Mouse (Mus musculus): ENCODE measurements around the gene Lrriq3. TPM values are rescaled to one million over a fixed set of nuclear protein-coding genes. Genes with fewer than 3 reads are reported as not detected.

Lrriq3 gene
- polyA plus RNA-seq, 1 experiment from 2014 or later, result 1.1 TPM

- DNase-seq (ENCODE audit: low spot score), result no peak
- H3K4me3 ChIP-seq, result no peak overlapping the region
- 90% methylated on average over 5 of the region's 5 CpGs for WGBS
Measured at GRCm38 (mm10) chr3:155137737-155138136, 44.5 kb downstream of the Lrriq3 start.

GRCm38 (mm10) chr3:155141047-155141446 is 47.8 kb downstream of the Lrriq3 start:
- Histone ChIP-seq H3K9me3 (no peaks in the 10 kb centered on the region), H3K36me3 (replicated peaks) (no peaks in the 10 kb centered on the region), H3K27me3 (replicated peaks; ENCODE audit: low read depth, poor library complexity, severe bottlenecking) (no peaks in the 10 kb centered on the region), H3K4me3 (no peak overlapping the region), H3K4me1 (no peaks in the 10 kb centered on the region), H3K27ac (replicated peaks) (no peak overlapping the region)
- WGBS, result 95% methylated on average over 11 of the region's 11 CpGs
- no peak for DNase-seq (ENCODE audit: low spot score)

More at GRCm38 (mm10) chr3:155137737-155138136, 44.5 kb downstream of the Lrriq3 start:
- Histone ChIP-seq H3K4me1 (no peaks in the 10 kb centered on the region), H3K27me3 (replicated peaks; ENCODE audit: low read depth, poor library complexity, severe bottlenecking) (no peaks in the 10 kb centered on the region), H3K9me3 (no peaks in the 10 kb centered on the region), H3K27ac (replicated peaks) (no peak overlapping the region), H3K36me3 (replicated peaks) (no peaks in the 10 kb centered on the region)

- Histone ChIP-seq H3K4me1 (no peaks in the 10 kb centered on the region), H3K27ac (replicated peaks) (no peak overlapping the region), H3K9me3 (no peaks in the 10 kb centered on the region), H3K4me3 (no peak overlapping the region), H3K36me3 (replicated peaks) (no peaks in the 10 kb centered on the region), H3K27me3 (replicated peaks; ENCODE audit: low read depth, poor library complexity, severe bottlenecking) (no peaks in the 10 kb centered on the region)
- 80% methylated on average over 1 of the region's 1 CpGs for WGBS
- DNase-seq (ENCODE audit: low spot score), result no peak
Measured at GRCm38 (mm10) chr3:155144368-155144767, 51.1 kb downstream of the Lrriq3 start.

DNA sequence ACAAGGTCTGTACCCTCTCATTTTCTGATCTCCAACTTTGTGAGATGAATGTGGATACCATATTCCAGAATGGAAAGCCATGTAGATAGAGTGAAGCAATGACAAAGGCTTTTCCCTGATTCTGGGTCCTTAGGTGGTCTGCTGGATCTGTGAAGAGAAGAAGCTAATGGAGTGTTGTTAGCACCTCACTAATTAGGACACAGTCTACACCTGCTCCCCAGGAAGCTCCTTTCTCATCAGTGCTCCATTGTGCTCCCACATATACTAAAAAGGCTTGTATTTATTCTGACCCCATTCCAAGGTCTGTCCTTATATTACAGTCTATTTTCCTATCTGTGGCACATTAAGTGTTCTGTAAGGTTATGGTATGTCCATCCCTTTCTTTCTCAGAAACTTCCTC is 68.6 kb downstream of the Lrriq3 start:
- DNase-seq (ENCODE audit: low spot score), result no peak
- H3K36me3 ChIP-seq (replicated peaks), result no peaks in the 10 kb centered on the region
- no peak overlapping the region for H3K4me3 ChIP-seq
- no peaks in the 10 kb centered on the region for H3K4me1 ChIP-seq
- H3K27me3 ChIP-seq (replicated peaks; ENCODE audit: low read depth, poor library complexity, severe bottlenecking), result no peaks in the 10 kb centered on the region
- no peaks in the 10 kb centered on the region for H3K9me3 ChIP-seq
- H3K27ac ChIP-seq (replicated peaks), result no peak overlapping the region

DNA sequence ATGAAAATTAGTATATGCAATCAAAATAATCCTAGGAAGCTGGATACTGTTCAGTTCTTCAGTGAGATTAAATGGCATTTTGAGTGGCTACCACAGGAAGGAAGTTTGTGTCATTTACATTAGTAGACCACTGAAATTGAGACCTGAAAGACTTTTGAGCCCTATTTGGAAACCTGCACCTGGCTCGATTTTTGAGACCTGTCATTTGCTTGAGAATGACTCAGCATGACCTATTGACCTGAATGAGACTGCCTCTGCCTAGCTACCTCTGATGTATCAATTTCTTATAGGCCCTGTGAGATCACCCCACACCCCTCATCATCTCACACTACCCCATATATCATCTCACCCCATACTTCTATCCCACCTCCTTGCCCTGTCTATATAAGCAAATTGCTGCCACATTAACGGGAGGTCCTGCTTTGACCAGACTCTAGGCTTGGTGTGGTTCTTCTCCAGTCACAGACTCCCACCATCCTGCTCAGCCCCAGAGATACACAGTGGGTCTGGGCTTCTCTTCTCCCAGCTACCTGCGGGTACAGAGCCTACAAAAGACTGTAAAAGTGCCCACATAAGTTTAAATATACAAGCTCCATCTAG is 87.2 kb downstream of the Lrriq3 start:
- Histone ChIP-seq H3K4me3 (no peak overlapping the region), H3K36me3 (replicated peaks) (no peaks in the 10 kb centered on the region), H3K4me1 (no peaks in the 10 kb centered on the region), H3K27ac (replicated peaks) (no peak overlapping the region), H3K27me3 (replicated peaks; ENCODE audit: low read depth, poor library complexity, severe bottlenecking) (no peaks in the 10 kb centered on the region), H3K9me3 (no peaks in the 10 kb centered on the region)
- DNase-seq (ENCODE audit: low spot score), result no peak
- 75% methylated on average over 3 of the region's 3 CpGs for WGBS

DNA sequence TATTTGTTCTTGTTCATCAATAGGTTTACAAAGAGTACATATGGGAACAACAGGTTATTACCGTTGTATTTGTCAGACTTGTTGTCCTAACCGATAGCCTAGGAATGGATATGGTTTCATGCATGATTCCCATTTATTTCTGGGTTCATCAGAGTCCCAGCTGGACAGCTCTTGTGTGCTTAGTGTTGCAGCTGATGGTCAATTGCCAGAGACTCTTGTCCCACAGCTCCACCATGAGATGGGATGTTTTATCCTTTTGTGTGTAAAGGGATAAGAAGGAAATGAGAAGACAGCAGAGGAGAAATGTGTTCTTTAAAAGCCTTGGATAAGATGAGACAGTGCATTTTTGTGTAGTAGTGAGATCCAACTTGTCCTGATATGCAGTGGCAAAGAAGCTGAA is 93.2 kb downstream of the Lrriq3 start:
- WGBS, result 81% methylated on average over 2 of the region's 2 CpGs

GRCm38 (mm10) chr3:155188857-155189256 is 95.6 kb downstream of the Lrriq3 start:
- no peaks in the 10 kb centered on the region for H3K27me3 ChIP-seq (replicated peaks; ENCODE audit: low read depth, poor library complexity, severe bottlenecking)
- WGBS, result 80% methylated on average over 2 of the region's 2 CpGs
- DNase-seq (ENCODE audit: low spot score), result no peak
- H3K4me3 ChIP-seq, result no peak overlapping the region
- no peaks in the 10 kb centered on the region for H3K9me3 ChIP-seq
- H3K4me1 ChIP-seq, result no peaks in the 10 kb centered on the region
- H3K36me3 ChIP-seq (replicated peaks), result no peaks in the 10 kb centered on the region
- H3K27ac ChIP-seq (replicated peaks), result no peak overlapping the region

More for the DNA sequence above, 93.2 kb downstream of the Lrriq3 start:
- DNase-seq (ENCODE audit: low spot score), result no peak
- Histone ChIP-seq H3K27ac (replicated peaks) (no peak overlapping the region), H3K4me3 (no peak overlapping the region), H3K9me3 (no peaks in the 10 kb centered on the region), H3K27me3 (replicated peaks; ENCODE audit: low read depth, poor library complexity, severe bottlenecking) (no peaks in the 10 kb centered on the region), H3K4me1 (no peaks in the 10 kb centered on the region), H3K36me3 (replicated peaks) (no peaks in the 10 kb centered on the region)

- Histone ChIP-seq H3K4me1 (no peaks in the 10 kb centered on the region), H3K27me3 (replicated peaks; ENCODE audit: low read depth, poor library complexity, severe bottlenecking) (no peaks in the 10 kb centered on the region), H3K9me3 (no peaks in the 10 kb centered on the region), H3K4me3 (no peak overlapping the region), H3K36me3 (replicated peaks) (no peaks in the 10 kb centered on the region), H3K27ac (replicated peaks) (no peak overlapping the region)
- 10% methylated on average over 1 of the region's 1 CpGs for WGBS
- DNase-seq (ENCODE audit: low spot score), result no peak
Measured at GRCm38 (mm10) chr3:155234919-155235318, 141.7 kb downstream of the Lrriq3 start.

GRCm38 (mm10) chr3:155235502-155235901 is 142.3 kb downstream of the Lrriq3 start:
- Histone ChIP-seq H3K4me3 (no peak overlapping the region), H3K4me1 (no peaks in the 10 kb centered on the region), H3K9me3 (no peaks in the 10 kb centered on the region), H3K36me3 (replicated peaks) (no peaks in the 10 kb centered on the region), H3K27ac (replicated peaks) (no peak overlapping the region), H3K27me3 (replicated peaks; ENCODE audit: low read depth, poor library complexity, severe bottlenecking) (no peaks in the 10 kb centered on the region)
- DNase-seq (ENCODE audit: low spot score), result no peak

Other genes starting within 250 kb of the Lrriq3 start
- gene Tnni3k, start 38.0 kb upstream of the Lrriq3 start, polyA plus RNA-seq (2016; fragmentation: Nextera tagmentation; extraction: Ambion mirVana), result not detected in 2 replicates
- 12.7 and 13.3 TPM in 2 replicates for gene Fpgt, start within 50 bp of the Lrriq3 start, polyA plus RNA-seq (2016; fragmentation: Nextera tagmentation; extraction: Ambion mirVana)